Mouse (Mus musculus): ENCODE results near the gene Elovl2.
A peak's percentile ranks its signal among the peaks of the same experiment; 100 is the strongest.

The Elovl2 gene

GRCm38 (mm10) chr13:41238035-41238804, 18.0 kb upstream of the Elovl2 start:
- H3K36me3 ChIP-seq (ENCODE audit: insufficient read depth, low read length): no peaks in the 10 kb centered on the region
- no peak overlapping the region for H3K4me3 ChIP-seq (replicated peaks; ENCODE audit: low read length)
- H3K9me3 ChIP-seq (ENCODE audit: low read length): no peaks in the 10 kb centered on the region
- H3K4me1 ChIP-seq (replicated peaks; ENCODE audit: low read depth, low read length): peaks cover 1% of the 10 kb centered on the region; the same call in 1 of the 2 replicates
- H3K27me3 ChIP-seq (ENCODE audit: insufficient read depth, low read length): peaks cover 21% of the 10 kb centered on the region
- TF ChIP-seq POU5F1 (IDR thresholded peaks at IDR 0.05; ENCODE audit: borderline replicate concordance, low read length) (no peak), CTCF (conservative IDR thresholded peaks at IDR 0.05; ENCODE audit: low read length) (no peak), NANOG (IDR thresholded peaks at IDR 0.05; ENCODE audit: borderline replicate concordance, low read length) (no peak)

GRCm38 (mm10) chr13:41235845-41236741, 15.9 kb upstream of the Elovl2 start:
- H3K9me3 ChIP-seq (ENCODE audit: low read length): no peaks in the 10 kb centered on the region
- peaks cover 18% of the 10 kb centered on the region for H3K4me1 ChIP-seq (replicated peaks; ENCODE audit: low read depth, low read length)
- H3K36me3 ChIP-seq (ENCODE audit: insufficient read depth, low read length): no peaks in the 10 kb centered on the region
- TF ChIP-seq POU5F1 (IDR thresholded peaks at IDR 0.05; ENCODE audit: borderline replicate concordance, low read length): no peak
- no peak for TF ChIP-seq NANOG (IDR thresholded peaks at IDR 0.05; ENCODE audit: borderline replicate concordance, low read length)
- TF ChIP-seq CTCF (conservative IDR thresholded peaks at IDR 0.05; ENCODE audit: low read length): no peak
- H3K27me3 ChIP-seq (ENCODE audit: insufficient read depth, low read length): peaks cover 37% of the 10 kb centered on the region
- no peak overlapping the region for H3K4me3 ChIP-seq (replicated peaks; ENCODE audit: low read length)

- H3K9me3 ChIP-seq (ENCODE audit: low read length): no peaks in the 10 kb centered on the region
- TF ChIP-seq POU5F1 (IDR thresholded peaks at IDR 0.05; ENCODE audit: borderline replicate concordance, low read length) (no peak), NANOG (IDR thresholded peaks at IDR 0.05; ENCODE audit: borderline replicate concordance, low read length) (no peak), CTCF (conservative IDR thresholded peaks at IDR 0.05; ENCODE audit: low read length) (no peak)
Observed at GRCm38 (mm10) chr13:41235181-41235580, 15.0 kb upstream of the Elovl2 start.

GRCm38 (mm10) chr13:41233241-41233640, 13.0 kb upstream of the Elovl2 start:
- Histone ChIP-seq H3K4me3 (replicated peaks; ENCODE audit: low read length) (no peak overlapping the region), H3K27me3 (ENCODE audit: insufficient read depth, low read length) (peaks cover 39% of the 10 kb centered on the region), H3K9me3 (ENCODE audit: low read length) (no peaks in the 10 kb centered on the region), H3K4me1 (replicated peaks; ENCODE audit: low read depth, low read length) (peaks cover 18% of the 10 kb centered on the region), H3K36me3 (ENCODE audit: insufficient read depth, low read length) (no peaks in the 10 kb centered on the region)
- no peak for TF ChIP-seq CTCF (conservative IDR thresholded peaks at IDR 0.05; ENCODE audit: low read length)
- TF ChIP-seq NANOG (IDR thresholded peaks at IDR 0.05; ENCODE audit: borderline replicate concordance, low read length): no peak

More at GRCm38 (mm10) chr13:41235181-41235580, 15.0 kb upstream of the Elovl2 start:
- Histone ChIP-seq H3K36me3 (ENCODE audit: insufficient read depth, low read length) (no peaks in the 10 kb centered on the region), H3K4me1 (replicated peaks; ENCODE audit: low read depth, low read length) (peaks cover 18% of the 10 kb centered on the region), H3K4me3 (replicated peaks; ENCODE audit: low read length) (no peak overlapping the region), H3K27me3 (ENCODE audit: insufficient read depth, low read length) (peaks cover 42% of the 10 kb centered on the region)

GRCm38 (mm10) chr13:41232209-41232608, 12.0 kb upstream of the Elovl2 start:
- peaks cover 39% of the 10 kb centered on the region for H3K27me3 ChIP-seq (ENCODE audit: insufficient read depth, low read length)
- H3K9me3 ChIP-seq (ENCODE audit: low read length): no peaks in the 10 kb centered on the region
- H3K4me3 ChIP-seq (replicated peaks; ENCODE audit: low read length): peak overlapping the region; percentile 54
- peaks cover 18% of the 10 kb centered on the region for H3K4me1 ChIP-seq (replicated peaks; ENCODE audit: low read depth, low read length)
- no peak for TF ChIP-seq POU5F1 (IDR thresholded peaks at IDR 0.05; ENCODE audit: borderline replicate concordance, low read length)
- TF ChIP-seq CTCF (conservative IDR thresholded peaks at IDR 0.05; ENCODE audit: low read length): no peak
- TF ChIP-seq NANOG (IDR thresholded peaks at IDR 0.05; ENCODE audit: borderline replicate concordance, low read length): no peak
- no peaks in the 10 kb centered on the region for H3K36me3 ChIP-seq (ENCODE audit: insufficient read depth, low read length)

- Histone ChIP-seq H3K4me3 (replicated peaks; ENCODE audit: low read length) (no peak overlapping the region), H3K36me3 (ENCODE audit: insufficient read depth, low read length) (no peaks in the 10 kb centered on the region), H3K4me1 (replicated peaks; ENCODE audit: low read depth, low read length) (peaks cover 18% of the 10 kb centered on the region), H3K27me3 (ENCODE audit: insufficient read depth, low read length) (peaks cover 39% of the 10 kb centered on the region), H3K9me3 (ENCODE audit: low read length) (no peaks in the 10 kb centered on the region)
- TF ChIP-seq NANOG (IDR thresholded peaks at IDR 0.05; ENCODE audit: borderline replicate concordance, low read length): no peak
- TF ChIP-seq CTCF (conservative IDR thresholded peaks at IDR 0.05; ENCODE audit: low read length): no peak
- no peak for TF ChIP-seq POU5F1 (IDR thresholded peaks at IDR 0.05; ENCODE audit: borderline replicate concordance, low read length)
Observed at GRCm38 (mm10) chr13:41231389-41231983, 11.3 kb upstream of the Elovl2 start.

- Histone ChIP-seq H3K4me3 (replicated peaks; ENCODE audit: low read length) (no peak overlapping the region), H3K36me3 (ENCODE audit: insufficient read depth, low read length) (no peaks in the 10 kb centered on the region), H3K9me3 (ENCODE audit: low read length) (no peaks in the 10 kb centered on the region), H3K27me3 (ENCODE audit: insufficient read depth, low read length) (peaks cover 33% of the 10 kb centered on the region), H3K4me1 (replicated peaks; ENCODE audit: low read depth, low read length) (peaks cover 18% of the 10 kb centered on the region)
- TF ChIP-seq NANOG (IDR thresholded peaks at IDR 0.05; ENCODE audit: borderline replicate concordance, low read length): no peak
- TF ChIP-seq CTCF (conservative IDR thresholded peaks at IDR 0.05; ENCODE audit: low read length): no peak
- TF ChIP-seq POU5F1 (IDR thresholded peaks at IDR 0.05; ENCODE audit: borderline replicate concordance, low read length): no peak
Observed at GRCm38 (mm10) chr13:41230256-41230655, 10.1 kb upstream of the Elovl2 start.

- Histone ChIP-seq H3K9me3 (ENCODE audit: low read length) (no peaks in the 10 kb centered on the region), H3K4me1 (replicated peaks; ENCODE audit: low read depth, low read length) (peaks cover 16% of the 10 kb centered on the region), H3K36me3 (ENCODE audit: insufficient read depth, low read length) (no peaks in the 10 kb centered on the region), H3K27me3 (ENCODE audit: insufficient read depth, low read length) (peaks cover 23% of the 10 kb centered on the region), H3K4me3 (replicated peaks; ENCODE audit: low read length) (no peak overlapping the region)
- no peak for TF ChIP-seq POU5F1 (IDR thresholded peaks at IDR 0.05; ENCODE audit: borderline replicate concordance, low read length)
- TF ChIP-seq NANOG (IDR thresholded peaks at IDR 0.05; ENCODE audit: borderline replicate concordance, low read length): no peak
- TF ChIP-seq CTCF (conservative IDR thresholded peaks at IDR 0.05; ENCODE audit: low read length): no peak
Observed at GRCm38 (mm10) chr13:41228060-41228459, 7.9 kb upstream of the Elovl2 start.
